Mouse (Mus musculus) stomach, adult 2 months (tissue): ENCODE data around the gene Gm5678. TPM values are rescaled to one million over a fixed set of nuclear protein-coding genes. Genes with fewer than 3 reads are reported as not detected.

Source experiments
- polyA plus RNA-seq: library from polyadenylated mRNA; depleted of rRNA; stranded (reverse); fragments of >200 nt; gene quantifications from 2 replicates; pipeline ENCODE4 v1.2.3, GENCODE M21; 2012; rRNA removed

The Gm5678 gene
- polyA plus RNA-seq = not detected in 2 replicates

DNA sequence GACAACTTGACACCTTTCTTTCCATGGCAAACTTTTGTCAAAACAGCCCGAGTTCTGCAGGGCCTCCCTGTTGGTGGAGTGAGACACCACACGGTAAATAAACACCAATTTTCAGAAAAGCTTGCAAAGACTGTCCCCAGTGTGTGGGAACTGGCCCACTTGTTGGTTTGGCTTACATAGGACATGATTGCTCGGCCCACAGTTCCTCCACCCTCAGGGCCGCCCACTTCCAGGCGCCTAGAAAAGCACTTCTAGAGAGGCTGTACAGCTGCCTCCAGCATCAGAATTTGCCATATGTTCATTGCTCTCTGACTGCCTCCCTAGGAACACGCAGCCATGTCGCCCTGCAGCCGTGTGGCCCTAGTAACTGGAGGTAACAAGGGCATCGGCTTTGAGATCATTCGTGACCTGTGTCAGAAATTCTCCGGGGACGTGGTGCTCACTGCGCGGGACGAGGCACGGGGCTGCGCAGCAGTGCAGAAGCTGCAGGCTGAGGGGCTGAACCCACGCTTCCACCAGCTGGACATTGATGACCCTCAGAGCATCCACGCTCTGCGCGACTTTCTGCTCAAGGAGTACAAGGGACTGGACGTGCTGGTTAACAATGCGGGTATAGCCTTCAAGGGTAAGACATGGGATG is at the start of gene Gm5678:
Gene Gm5678 (plus strand): TSS at position 337 of the 640 bp plus-strand sequence.

DNA sequence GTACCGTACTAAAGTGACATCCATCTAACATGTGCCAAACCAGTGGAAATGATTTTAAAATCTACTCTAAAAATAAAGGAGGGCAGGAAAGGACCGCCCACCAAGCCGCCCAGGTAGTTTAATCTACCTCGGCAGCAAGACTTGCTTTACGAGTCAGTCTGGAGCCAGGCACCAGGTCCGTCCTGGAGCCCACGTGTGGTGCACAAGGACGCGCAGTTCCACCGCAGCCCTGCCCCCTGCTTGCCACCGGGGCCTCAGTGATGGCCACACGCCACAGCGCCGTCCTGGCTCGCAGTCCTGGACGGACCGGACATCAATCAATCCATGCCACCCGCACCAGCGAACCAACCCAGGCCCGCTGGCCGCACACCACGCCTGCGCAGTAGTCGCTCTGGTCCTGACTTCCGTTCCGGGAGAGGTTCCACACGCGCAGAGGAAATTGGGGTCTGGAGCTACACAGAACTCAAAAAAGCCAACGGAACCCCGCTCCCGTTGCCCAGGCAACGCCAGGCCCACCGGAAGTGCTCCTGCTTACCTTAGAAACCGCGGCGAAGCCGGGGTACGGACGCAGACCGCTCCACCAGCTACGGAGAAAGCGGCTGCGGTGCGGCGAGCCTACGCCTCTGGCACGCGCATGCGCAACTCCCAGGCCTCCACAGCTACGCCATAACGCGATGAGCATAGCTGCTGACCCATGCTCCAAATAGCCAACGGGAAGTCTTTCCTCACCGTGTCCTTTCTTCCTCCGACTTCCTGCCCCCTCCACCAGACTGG is 24.3 kb upstream of the Gm5678 start, which contains the start of gene Setd4:
Gene Setd4 (minus strand): TSS at position 625 of the 774 bp plus-strand sequence.

DNA sequence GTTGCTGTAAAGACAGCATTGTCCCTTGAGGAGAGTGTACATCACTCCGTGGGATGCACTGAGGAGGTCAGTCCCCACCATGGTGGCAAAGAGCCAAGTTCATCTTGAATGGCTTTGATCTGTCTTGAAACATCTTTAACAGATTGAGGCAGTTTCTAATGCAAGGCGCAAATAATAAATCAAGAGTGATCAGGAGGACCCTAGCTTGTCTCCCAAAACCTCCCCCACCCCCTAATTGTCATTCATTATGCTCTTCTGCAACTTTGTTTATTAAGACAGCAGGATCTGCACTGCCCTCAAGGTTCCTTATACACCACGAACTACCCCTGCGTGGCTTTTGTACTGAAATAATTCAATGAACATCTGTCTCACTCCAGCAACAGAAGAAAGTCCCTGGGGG is 22.3 kb upstream of the Gm5678 start, which contains the start of gene Cbr1:
Gene Cbr1 (plus strand): TSS at position 301 of the 400 bp plus-strand sequence.

Other genes starting within 250 kb of the Gm5678 start
- gene Setd4, start 24.0 kb upstream of the Gm5678 start, polyA plus RNA-seq = 8.3 and 10.1 TPM in 2 replicates
- gene Cbr1, start 22.2 kb upstream of the Gm5678 start, polyA plus RNA-seq = 280 and 286 TPM in 2 replicates
- 157 and 244 TPM in 2 replicates for gene Cbr3, start 55.1 kb downstream of the Gm5678 start, polyA plus RNA-seq
- gene Dop1b, start 83.8 kb downstream of the Gm5678 start, polyA plus RNA-seq = 59.0 and 65.4 TPM in 2 replicates
- 0.31 and 0.71 TPM in 2 replicates for gene Morc3, start 204.0 kb downstream of the Gm5678 start, polyA plus RNA-seq